Mouse (Mus musculus) neural tube, embryonic 10.5 days (tissue): Measurements from ENCODE around the gene Best1.

ENCODE experiments used
- DNase-seq: peaks from one replicate; pipeline ENCODE4 v3.0.0-alpha.2; 2017; ENCODE audit warnings: low spot score; ENCODE audit errors: extremely low spot score

Gene Best1

GRCm38 (mm10) chr19:10022414-10023303 is 21.2 kb upstream of the Best1 start:
- no peak for DNase-seq

- DNase-seq = no peak
Observed at GRCm38 (mm10) chr19:10021981-10022380, 20.5 kb upstream of the Best1 start.

- DNase-seq = no peak
Observed at GRCm38 (mm10) chr19:10019214-10019760, 17.9 kb upstream of the Best1 start.

- no peak for DNase-seq
Observed at GRCm38 (mm10) chr19:10018527-10018818, 17.0 kb upstream of the Best1 start.

GRCm38 (mm10) chr19:10017637-10018526 is 16.4 kb upstream of the Best1 start:
- peak; percentile 91 for DNase-seq

- no peak for DNase-seq
Observed at GRCm38 (mm10) chr19:10016151-10016550, 14.7 kb upstream of the Best1 start.

- no peak for DNase-seq
Observed at GRCm38 (mm10) chr19:10015442-10015841, 14.0 kb upstream of the Best1 start.

GRCm38 (mm10) chr19:10014824-10015223 is 13.4 kb upstream of the Best1 start:
- DNase-seq = no peak

- peak; percentile 73 for DNase-seq
Observed at GRCm38 (mm10) chr19:10013913-10014312, 12.5 kb upstream of the Best1 start.

- peak; percentile 58 for DNase-seq
Observed at GRCm38 (mm10) chr19:10013348-10013747, 11.9 kb upstream of the Best1 start.

GRCm38 (mm10) chr19:10012827-10013278 is 11.4 kb upstream of the Best1 start:
- DNase-seq = peak; percentile 73

GRCm38 (mm10) chr19:10011408-10011807 is 10.0 kb upstream of the Best1 start:
- DNase-seq = no peak

GRCm38 (mm10) chr19:10003696-10004095 is 2.3 kb upstream of the Best1 start:
- no peak for DNase-seq

GRCm38 (mm10) chr19:10000330-10000729 is 1.1 kb downstream of the Best1 start:
- no peak for DNase-seq

- no peak for DNase-seq
Observed at GRCm38 (mm10) chr19:9998736-9999486, 2.5 kb downstream of the Best1 start.

GRCm38 (mm10) chr19:9998063-9998416 is 3.4 kb downstream of the Best1 start:
- DNase-seq = no peak

GRCm38 (mm10) chr19:9997204-9998062 is 4.0 kb downstream of the Best1 start:
- no peak for DNase-seq

- DNase-seq = peak; percentile 97
Observed at GRCm38 (mm10) chr19:9993036-9993656, 8.3 kb downstream of the Best1 start.

GRCm38 (mm10) chr19:9992011-9992958 is 9.1 kb downstream of the Best1 start:
- DNase-seq = no peak
